Comparison of ENCODE assay signal across 1 mouse cellular context in genomic region chr17:27176754-27177153, GRCm38 (mm10).
TF ChIP-seq lines count a peak whose summit lies in the region.

No protein-coding gene starts in this region.

TF ChIP-seq in CH12.LX, 34 proteins besides CTCF, POLR2A, EP300 and RAD21:
- TF ChIP-seq BHLHE40 (IDR thresholded peaks at IDR 0.05; ENCODE audit: low read depth, low read length) (peak; percentile 93), MAZ (IDR thresholded peaks at IDR 0.05; ENCODE audit: low read depth, low read length) (no peak)
